Mouse (Mus musculus) heart, postnatal 25 days (tissue): ENCODE data around the gene D6Ertd527e. TPM values are rescaled to one million over a fixed set of nuclear protein-coding genes. Genes with fewer than 3 reads are reported as not detected.

Source experiments
- DNase-seq: peaks from one replicate; pipeline ENCODE4 v3.0.0; 2022; ENCODE audit warnings: low spot score
- intact Hi-C: fragments of 180-260 bp; cut with DNase I; formaldehyde crosslinking; loops from one replicate; pipeline ENCODE4 v1.15.1; 2025
- total RNA-seq, 2 experiments: library from RNA; stranded (reverse); gene quantifications; 2 replicates each; pipeline ENCODE4 v1.2.3; 2021

D6Ertd527e gene
- total RNA-seq, 2 experiments from 2014 or later, result not detected

GRCm38 (mm10) chr6:87142239-87142638, 37.7 kb downstream of the D6Ertd527e start:
- intact Hi-C loops, result no loop called here
- no peak for DNase-seq

GRCm38 (mm10) chr6:87143594-87143993, 39.0 kb downstream of the D6Ertd527e start:
- DNase-seq, result no peak

GRCm38 (mm10) chr6:87147921-87148320, 43.4 kb downstream of the D6Ertd527e start:
- no peak for DNase-seq
- intact Hi-C loops, result no loop called here

More at GRCm38 (mm10) chr6:87143594-87143993, 39.0 kb downstream of the D6Ertd527e start:
- intact Hi-C loops, result no loop called here

GRCm38 (mm10) chr6:87150471-87150870, 45.9 kb downstream of the D6Ertd527e start:
- DNase-seq, result no peak
- intact Hi-C loops, result no loop called here

- intact Hi-C loops, result no loop called here
- no peak for DNase-seq
Observed at GRCm38 (mm10) chr6:87151427-87151826, 46.9 kb downstream of the D6Ertd527e start.

- DNase-seq, result peak; percentile 29
- intact Hi-C loops, result no loop called here
Observed at GRCm38 (mm10) chr6:87152461-87153230, 48.1 kb downstream of the D6Ertd527e start.

- intact Hi-C loops, result no loop called here
- DNase-seq, result no peak
Observed at GRCm38 (mm10) chr6:87153231-87153580, 48.7 kb downstream of the D6Ertd527e start.

GRCm38 (mm10) chr6:87153836-87154235, 49.3 kb downstream of the D6Ertd527e start:
- intact Hi-C loops, result no loop called here
- DNase-seq, result no peak

- DNase-seq, result no peak
- intact Hi-C loops, result no loop called here
Observed at GRCm38 (mm10) chr6:87158062-87158623, 53.6 kb downstream of the D6Ertd527e start.

GRCm38 (mm10) chr6:87160196-87160595, 55.6 kb downstream of the D6Ertd527e start:
- intact Hi-C loops, result no loop called here
- DNase-seq, result no peak

- intact Hi-C loops, result no loop called here
- DNase-seq, result peak; percentile 16
Observed at GRCm38 (mm10) chr6:87161391-87162263, 57.1 kb downstream of the D6Ertd527e start.

Other genes with a start within 250 kb of the D6Ertd527e start
- gene Nfu1, start 95.5 kb upstream of the D6Ertd527e start, total RNA-seq, result 10 to 100 TPM; 68.6 to 72.6 TPM
- 10 to 100 TPM; 14.8 to 17.7 TPM for gene Gfpt1, start 61.9 kb upstream of the D6Ertd527e start, total RNA-seq
- 10 to 100 TPM in 1 of 2 experiments, 1 to 10 TPM in 1; 9.8 to 11.7 TPM for gene Antxr1, start 231.1 kb downstream of the D6Ertd527e start, total RNA-seq
- gene Gkn1, start 246.2 kb downstream of the D6Ertd527e start, total RNA-seq, result not detected